Mouse (Mus musculus): ENCODE results near the gene Uox. TPM values are rescaled to one million over a fixed set of nuclear protein-coding genes. Genes with fewer than 3 reads are reported as not detected.

Gene Uox
- polyA plus RNA-seq, 1 experiment from 2014 or later, result not detected

DNA sequence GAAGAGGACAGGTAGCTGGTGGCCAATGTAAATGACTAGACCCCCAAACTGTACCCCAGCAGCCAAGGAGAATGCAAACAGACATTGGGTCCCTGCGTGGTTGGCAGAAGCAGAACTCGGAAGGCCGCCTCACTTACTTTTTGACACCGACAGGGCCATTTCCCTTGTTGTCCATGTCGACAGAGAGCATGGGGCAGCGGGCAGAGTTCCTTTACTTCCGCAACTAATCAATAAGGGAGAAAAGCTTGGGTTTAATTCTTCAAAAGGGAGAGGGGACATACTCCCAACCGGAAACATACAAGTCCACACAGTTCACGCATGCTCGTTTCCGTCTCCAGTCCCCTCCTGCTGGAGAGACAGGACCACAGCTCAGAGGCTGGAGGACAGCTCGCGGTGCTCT lies 110.4 kb downstream of the Uox start:
- no peak overlapping the region for H3K27ac ChIP-seq (replicated peaks)

DNA sequence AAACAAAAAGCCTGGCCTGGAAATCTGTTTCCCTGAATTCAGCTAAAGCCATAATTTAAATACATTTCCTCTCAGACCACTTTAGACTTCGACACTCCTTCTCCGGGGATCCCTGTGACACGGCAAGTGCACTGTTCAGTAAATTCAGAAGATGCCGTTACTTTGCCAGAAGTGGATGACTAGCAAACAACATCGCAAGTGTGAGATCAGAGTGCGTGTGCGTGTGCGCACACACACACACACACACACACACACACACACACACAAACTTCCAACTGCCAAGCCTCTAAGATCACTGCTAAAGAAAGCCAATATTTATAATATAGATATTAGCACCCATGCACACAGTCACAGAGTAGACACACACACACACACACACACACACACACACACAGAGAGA lies 111.5 kb downstream of the Uox start:
- Histone ChIP-seq H3K4me1 (peaks cover 24% of the 10 kb centered on the region), H3K36me3 (replicated peaks) (no peaks in the 10 kb centered on the region), H3K27ac (replicated peaks) (no peak overlapping the region), H3K27me3 (replicated peaks; ENCODE audit: low read depth, poor library complexity, severe bottlenecking) (peaks cover 30% of the 10 kb centered on the region), H3K9me3 (no peaks in the 10 kb centered on the region), H3K4me3 (no peak overlapping the region)
- DNase-seq (ENCODE audit: low spot score), result no peak
- WGBS, result 88% methylated on average over 8 of the region's 8 CpGs

More for the DNA sequence above, 110.4 kb downstream of the Uox start:
- Histone ChIP-seq H3K4me3 (no peak overlapping the region), H3K9me3 (no peaks in the 10 kb centered on the region), H3K36me3 (replicated peaks) (no peaks in the 10 kb centered on the region), H3K27me3 (replicated peaks; ENCODE audit: low read depth, poor library complexity, severe bottlenecking) (peaks cover 21% of the 10 kb centered on the region), H3K4me1 (peaks cover 19% of the 10 kb centered on the region)
- DNase-seq (ENCODE audit: low spot score), result no peak
- WGBS, result 91% methylated on average over 13 of the region's 13 CpGs

Other genes with a start within 250 kb of the Uox start
- 28.0 and 30.5 TPM in 2 replicates for gene Ssx2ip, start 165.8 kb upstream of the Uox start, polyA plus RNA-seq (2016; fragmentation: Nextera tagmentation; extraction: Ambion mirVana)
- 4.4 and 5.2 TPM in 2 replicates for gene Ctbs, start 120.6 kb upstream of the Uox start, polyA plus RNA-seq (2016; fragmentation: Nextera tagmentation; extraction: Ambion mirVana)
- gene Spata1, start 70.7 kb upstream of the Uox start, polyA plus RNA-seq (2016; fragmentation: Nextera tagmentation; extraction: Ambion mirVana), result 6.0 and 7.4 TPM in 2 replicates
- gene Gng5, start 70.6 kb upstream of the Uox start, polyA plus RNA-seq (2016; fragmentation: Nextera tagmentation; extraction: Ambion mirVana), result 1,248 and 1,288 TPM in 2 replicates
- 65.8 and 66.6 TPM in 2 replicates for gene Rpf1, start 49.0 kb upstream of the Uox start, polyA plus RNA-seq (2016; fragmentation: Nextera tagmentation; extraction: Ambion mirVana)
- gene Dnase2b, start 45.2 kb downstream of the Uox start, polyA plus RNA-seq (2016; fragmentation: Nextera tagmentation; extraction: Ambion mirVana), result not detected in 2 replicates
- not detected in 2 replicates for gene 4930503B20Rik, start 80.9 kb downstream of the Uox start, polyA plus RNA-seq (2016; fragmentation: Nextera tagmentation; extraction: Ambion mirVana)
- 0.55 and 0.92 TPM in 2 replicates for gene Samd13, start 115.2 kb downstream of the Uox start, polyA plus RNA-seq (2016; fragmentation: Nextera tagmentation; extraction: Ambion mirVana)
- 64.3 and 67.6 TPM in 2 replicates for gene Prkacb, start 242.6 kb downstream of the Uox start, polyA plus RNA-seq (2016; fragmentation: Nextera tagmentation; extraction: Ambion mirVana)